Mouse (Mus musculus): ENCODE measurements around the gene Gm10061. TPM values are rescaled to one million over a fixed set of nuclear protein-coding genes. Genes with fewer than 3 reads are reported as not detected.
"Not testable (repeated sequence)": the region's sequence is repeated elsewhere in the genome, so short reads cannot be mapped to it uniquely, and the experiment has no call there.

The Gm10061 gene
- not detected in 2 replicates for polyA plus RNA-seq (2012; rRNA removed)

GRCm38 (mm10) chr16:89150786-89151185 lies at the start of gene Gm10061:
TSS of gene Gm10061 (plus strand) at chr16:89151086.
- Histone ChIP-seq H3K27me3 (ENCODE audit: control insufficient read depth, insufficient read depth, low read length) (no peaks in the 10 kb centered on the region), H3K4me3 (ENCODE audit: low read depth, low read length) (no peak within 1 kb of the TSS), H3K4me1 (ENCODE audit: control insufficient read depth, insufficient read depth, insufficient read length, low read length) (no peaks in the 10 kb centered on the region), H3K36me3 (ENCODE audit: control insufficient read depth, insufficient read depth, low read length) (no peaks in the 10 kb centered on the region), H3K27ac (ENCODE audit: insufficient read depth, low read depth, low read length) (no peak within 1 kb of the TSS)
- TF ChIP-seq POLR2A (IDR thresholded peaks at IDR 0.05; ENCODE audit: low read depth, low read length): no peak
- TF ChIP-seq CTCF (IDR thresholded peaks at IDR 0.05; ENCODE audit: extremely low read depth, insufficient read length, insufficient replicate concordance, low read depth, low read length): no peak
- WGBS: 93% methylated on average over 1 of the region's 1 CpGs

- WGBS: 98% methylated on average over 1 of the region's 1 CpGs
- H3K36me3 ChIP-seq (ENCODE audit: control insufficient read depth, insufficient read depth, low read length): no peaks in the 10 kb centered on the region
These were observed 10.3 kb upstream of the Gm10061 start, which contains the start of gene Gm6358 for GRCm38 (mm10) chr16:89140551-89140950. TSS of gene Gm6358 (plus strand) at chr16:89140851.

GRCm38 (mm10) chr16:89157652-89158051 lies 6.8 kb downstream of the Gm10061 start, which contains the start of gene Gm9789:
TSS of gene Gm9789 (plus strand) at chr16:89157952.
- H3K4me3 ChIP-seq (ENCODE audit: low read depth, low read length): no peak within 1 kb of the TSS
- 86% methylated on average over 4 of the region's 4 CpGs for WGBS
- TF ChIP-seq POLR2A (IDR thresholded peaks at IDR 0.05; ENCODE audit: low read depth, low read length) (no peak), CTCF (IDR thresholded peaks at IDR 0.05; ENCODE audit: extremely low read depth, insufficient read length, insufficient replicate concordance, low read depth, low read length) (no peak)
- no peaks in the 10 kb centered on the region for H3K36me3 ChIP-seq (ENCODE audit: control insufficient read depth, insufficient read depth, low read length)
- no peak within 1 kb of the TSS for H3K27ac ChIP-seq (ENCODE audit: insufficient read depth, low read depth, low read length)
- H3K27me3 ChIP-seq (ENCODE audit: control insufficient read depth, insufficient read depth, low read length): no peaks in the 10 kb centered on the region
- H3K4me1 ChIP-seq (ENCODE audit: control insufficient read depth, insufficient read depth, insufficient read length, low read length): no peaks in the 10 kb centered on the region

More at GRCm38 (mm10) chr16:89140551-89140950, 10.3 kb upstream of the Gm10061 start, which contains the start of gene Gm6358:
- no peak for TF ChIP-seq POLR2A (IDR thresholded peaks at IDR 0.05; ENCODE audit: low read depth, low read length)
- no peak for TF ChIP-seq CTCF (IDR thresholded peaks at IDR 0.05; ENCODE audit: extremely low read depth, insufficient read length, insufficient replicate concordance, low read depth, low read length)
- H3K4me1 ChIP-seq (ENCODE audit: control insufficient read depth, insufficient read depth, insufficient read length, low read length): no peaks in the 10 kb centered on the region
- H3K27ac ChIP-seq (ENCODE audit: insufficient read depth, low read depth, low read length): no peak within 1 kb of the TSS
- H3K4me3 ChIP-seq (ENCODE audit: low read depth, low read length): no peak within 1 kb of the TSS
- H3K27me3 ChIP-seq (ENCODE audit: control insufficient read depth, insufficient read depth, low read length): no peaks in the 10 kb centered on the region

- not testable (repeated sequence) for H3K4me3 ChIP-seq (ENCODE audit: low read depth, low read length); H3K27me3 ChIP-seq (ENCODE audit: control insufficient read depth, insufficient read depth, low read length); H3K27ac ChIP-seq (ENCODE audit: insufficient read depth, low read depth, low read length); H3K36me3 ChIP-seq (ENCODE audit: control insufficient read depth, insufficient read depth, low read length); H3K4me1 ChIP-seq (ENCODE audit: control insufficient read depth, insufficient read depth, insufficient read length, low read length)
These were observed 18.3 kb downstream of the Gm10061 start, which contains the start of gene Gm7735 for GRCm38 (mm10) chr16:89169190-89169589. TSS of gene Gm7735 (plus strand) at chr16:89169490.

GRCm38 (mm10) chr16:89174435-89174834 lies 23.5 kb downstream of the Gm10061 start, which contains the start of gene 1110057P08Rik:
TSS of gene 1110057P08Rik (plus strand) at chr16:89174735.
- Histone ChIP-seq H3K27ac (ENCODE audit: insufficient read depth, low read depth, low read length) (no peak within 1 kb of the TSS), H3K4me1 (ENCODE audit: control insufficient read depth, insufficient read depth, insufficient read length, low read length) (no peaks in the 10 kb centered on the region), H3K36me3 (ENCODE audit: control insufficient read depth, insufficient read depth, low read length) (no peaks in the 10 kb centered on the region), H3K4me3 (ENCODE audit: low read depth, low read length) (no peak within 1 kb of the TSS), H3K27me3 (ENCODE audit: control insufficient read depth, insufficient read depth, low read length) (no peaks in the 10 kb centered on the region)
- WGBS: 71% methylated on average over 2 of the region's 2 CpGs
- no peak for TF ChIP-seq CTCF (IDR thresholded peaks at IDR 0.05; ENCODE audit: extremely low read depth, insufficient read length, insufficient replicate concordance, low read depth, low read length)
- no peak for TF ChIP-seq POLR2A (IDR thresholded peaks at IDR 0.05; ENCODE audit: low read depth, low read length)

GRCm38 (mm10) chr16:89188621-89189020 lies 37.7 kb downstream of the Gm10061 start:
- Histone ChIP-seq H3K36me3 (ENCODE audit: control insufficient read depth, insufficient read depth, low read length) (no peaks in the 10 kb centered on the region), H3K27me3 (ENCODE audit: control insufficient read depth, insufficient read depth, low read length) (no peaks in the 10 kb centered on the region), H3K4me3 (ENCODE audit: low read depth, low read length) (no peak overlapping the region), H3K4me1 (ENCODE audit: control insufficient read depth, insufficient read depth, insufficient read length, low read length) (no peaks in the 10 kb centered on the region), H3K27ac (ENCODE audit: insufficient read depth, low read depth, low read length) (no peak overlapping the region)
- WGBS: 78% methylated on average over 4 of the region's 4 CpGs
- TF ChIP-seq POLR2A (IDR thresholded peaks at IDR 0.05; ENCODE audit: low read depth, low read length) (no peak), CTCF (IDR thresholded peaks at IDR 0.05; ENCODE audit: extremely low read depth, insufficient read length, insufficient replicate concordance, low read depth, low read length) (no peak)

Other genes starting within 250 kb of the Gm10061 start
- gene Krtap19-9b, start 218.8 kb upstream of the Gm10061 start, polyA plus RNA-seq (2012; rRNA removed): not detected in 2 replicates
- not detected in 2 replicates for gene Krtap16-3, start 188.2 kb upstream of the Gm10061 start, polyA plus RNA-seq (2012; rRNA removed)
- gene Krtap22-2, start 140.3 kb upstream of the Gm10061 start, polyA plus RNA-seq (2012; rRNA removed): not detected in 2 replicates
- not detected in 2 replicates for gene Gm10229, start 135.8 kb upstream of the Gm10061 start, polyA plus RNA-seq (2012; rRNA removed)
- gene Krtap6-1, start 119.4 kb upstream of the Gm10061 start, polyA plus RNA-seq (2012; rRNA removed): not detected in 2 replicates
- not detected in 2 replicates for gene Gm10228, start 109.6 kb upstream of the Gm10061 start, polyA plus RNA-seq (2012; rRNA removed)
- not detected in 2 replicates for gene Krtap6-5, start 103.2 kb upstream of the Gm10061 start, polyA plus RNA-seq (2012; rRNA removed)
- gene 1110025L11Rik, start 87.1 kb upstream of the Gm10061 start, polyA plus RNA-seq (2012; rRNA removed): not detected in 2 replicates
- gene Krtap6-3, start 67.1 kb upstream of the Gm10061 start, polyA plus RNA-seq (2012; rRNA removed): not detected in 2 replicates
- gene Gm6358, start 10.2 kb upstream of the Gm10061 start, polyA plus RNA-seq (2012; rRNA removed): not detected in 2 replicates
- not detected in 2 replicates for gene Gm9789, start 6.9 kb downstream of the Gm10061 start, polyA plus RNA-seq (2012; rRNA removed)
- not detected in 2 replicates for gene Gm7735, start 18.4 kb downstream of the Gm10061 start, polyA plus RNA-seq (2012; rRNA removed)
- gene 1110057P08Rik, start 23.6 kb downstream of the Gm10061 start, polyA plus RNA-seq (2012; rRNA removed): not detected in 2 replicates
- not detected in 2 replicates for gene Krtap20-2, start 54.8 kb downstream of the Gm10061 start, polyA plus RNA-seq (2012; rRNA removed)